Mouse (Mus musculus) gastrocnemius, postnatal 25 days (tissue): ENCODE data around the gene Atp6v1a. TPM values are rescaled to one million over a fixed set of nuclear protein-coding genes. Genes with fewer than 3 reads are reported as not detected.

ENCODE experiments used
- DNase-seq: peaks from one replicate; pipeline ENCODE4 v3.0.0; 2022
- total RNA-seq, 2 experiments: library from RNA; stranded (reverse); gene quantifications; 1 replicate in 1 of 2; 2 replicates in 1 of 2; pipeline ENCODE4 v1.2.3; 2021

Gene Atp6v1a
- total RNA-seq, 2 experiments from 2014 or later: 19.5 to 22.4 TPM

GRCm38 (mm10) chr16:44063025-44063894 lies 76.2 kb downstream of the Atp6v1a start, which contains the start of gene Gramd1c:
Gene Gramd1c, minus strand, starts transcription at chr16:44063345.
- peak; percentile 54 for DNase-seq

GRCm38 (mm10) chr16:44061341-44061740 lies 78.2 kb downstream of the Atp6v1a start:
- DNase-seq: no peak

- no peak for DNase-seq
These were observed 78.8 kb downstream of the Atp6v1a start for GRCm38 (mm10) chr16:44060604-44061286.

- peak; percentile 19 for DNase-seq
These were observed 80.8 kb downstream of the Atp6v1a start for GRCm38 (mm10) chr16:44058745-44059144.

- no peak for DNase-seq
These were observed 83.7 kb downstream of the Atp6v1a start for GRCm38 (mm10) chr16:44055766-44056165.

- no peak for DNase-seq
These were observed 86.2 kb downstream of the Atp6v1a start for GRCm38 (mm10) chr16:44053265-44053664.

GRCm38 (mm10) chr16:44052390-44052789 lies 87.1 kb downstream of the Atp6v1a start:
- no peak for DNase-seq

- no peak for DNase-seq
These were observed 89.4 kb downstream of the Atp6v1a start for GRCm38 (mm10) chr16:44050139-44050538.

GRCm38 (mm10) chr16:44039112-44039511 lies 100.4 kb downstream of the Atp6v1a start:
- no peak for DNase-seq

Other genes starting within 250 kb of the Atp6v1a start
- gene Ccdc191, start 249.9 kb downstream of the Atp6v1a start, total RNA-seq: 1 to 10 TPM; 1.9 to 2.7 TPM
- gene Qtrt2, start 212.9 kb downstream of the Atp6v1a start, total RNA-seq: 1 to 10 TPM; 7.7 TPM
- 10 to 100 TPM in 1 of 2 experiments, 1 to 10 TPM in 1; 4.3 to 13.9 TPM for gene Zdhhc23, start 159.9 kb downstream of the Atp6v1a start, total RNA-seq
- gene Gramd1c, start 76.4 kb downstream of the Atp6v1a start, total RNA-seq: under 1 TPM; 0.28 to 0.29 TPM
- gene Naa50, start 125 bp upstream of the Atp6v1a start, total RNA-seq: 100 to 1,000 TPM; 138 to 160 TPM
- gene Usf3, start 33.5 kb upstream of the Atp6v1a start, total RNA-seq: 10 to 100 TPM; 24.3 to 36.1 TPM
- under 1 TPM; 0.18 to 0.40 TPM for gene Sidt1, start 193.5 kb upstream of the Atp6v1a start, total RNA-seq
- 1 to 10 TPM; 4.4 to 4.9 TPM for gene Spice1, start 207.4 kb upstream of the Atp6v1a start, total RNA-seq